Mouse (Mus musculus) testis, postnatal 14 days (tissue): ENCODE results near the gene En2.

Experiments
- DNase-seq: peaks from one replicate; pipeline ENCODE4 v3.0.0; 2021; ENCODE audit warnings: low spot score

The En2 gene

GRCm38 (mm10) chr5:28178322-28178721 lies 12.8 kb downstream of the En2 start:
- no peak for DNase-seq

DNA sequence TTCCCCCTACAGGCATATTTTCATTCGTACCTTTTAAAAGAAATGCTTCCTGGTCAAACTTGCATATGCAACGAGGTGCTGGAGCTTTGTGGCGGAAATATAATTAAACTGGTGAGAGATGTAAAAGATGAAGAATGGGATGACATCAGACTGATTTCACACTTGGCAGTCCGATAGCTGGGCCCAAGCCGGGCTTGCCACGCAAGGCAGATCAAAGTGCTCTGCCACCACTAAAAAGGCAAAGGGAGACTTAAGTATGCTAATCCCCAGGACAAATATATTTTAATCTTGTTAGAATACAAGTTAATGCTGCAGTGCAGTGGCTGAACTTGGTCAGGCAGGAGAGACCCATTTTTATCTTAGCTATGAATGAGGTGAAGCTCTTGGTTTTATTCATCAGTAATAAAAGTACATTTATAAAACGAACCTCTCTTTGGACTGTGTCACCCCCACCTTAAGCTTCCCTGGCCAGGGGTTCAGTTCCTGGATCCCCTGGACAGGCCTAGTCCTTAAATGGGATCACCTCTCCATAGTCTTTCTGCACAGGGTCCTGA lies 13.8 kb downstream of the En2 start:
- DNase-seq: no peak

- DNase-seq: no peak
Observed at GRCm38 (mm10) chr5:28191201-28192098, 26.0 kb downstream of the En2 start.

DNA sequence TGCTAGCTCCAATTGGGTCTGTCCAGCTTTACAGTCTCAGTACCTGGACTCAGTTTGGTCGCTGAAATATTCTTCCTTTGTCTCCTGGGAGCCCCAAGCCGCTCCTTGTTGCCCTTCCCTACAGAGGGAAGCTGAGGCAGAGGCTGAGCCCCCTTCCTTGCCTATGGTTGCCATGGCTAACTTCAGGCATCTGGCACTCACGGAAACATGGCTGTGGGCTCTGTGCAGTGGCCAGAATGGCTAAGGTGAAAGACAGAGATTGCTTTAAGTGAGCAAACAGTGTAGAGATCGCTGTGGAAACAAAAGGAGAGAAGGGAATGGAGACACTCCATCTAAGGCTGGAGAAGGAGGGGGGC lies 26.6 kb downstream of the En2 start:
- DNase-seq: no peak

DNA sequence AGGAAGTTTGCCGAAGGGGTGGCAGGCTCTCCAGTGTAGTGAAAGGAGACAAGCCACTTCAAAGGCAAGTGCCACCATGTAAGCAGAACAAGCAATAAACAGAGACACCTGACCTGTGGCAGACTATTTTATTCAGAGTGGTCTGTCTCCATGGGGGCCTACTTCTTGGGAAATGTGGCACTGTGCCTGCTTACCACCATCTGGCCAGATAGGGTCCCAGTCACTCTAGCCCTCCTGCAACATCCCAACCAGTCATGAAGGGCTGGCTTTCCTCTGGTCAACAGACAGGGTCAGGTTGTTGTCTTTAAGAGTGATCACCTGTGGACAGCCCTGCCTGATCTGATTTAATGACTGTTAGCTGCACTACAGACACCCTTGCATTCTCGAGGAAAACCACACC lies 30.0 kb downstream of the En2 start:
- DNase-seq: no peak

- no peak for DNase-seq
Observed at GRCm38 (mm10) chr5:28199089-28199873, 33.8 kb downstream of the En2 start.

- DNase-seq: no peak
Observed at GRCm38 (mm10) chr5:28203086-28203485, 37.6 kb downstream of the En2 start.

DNA sequence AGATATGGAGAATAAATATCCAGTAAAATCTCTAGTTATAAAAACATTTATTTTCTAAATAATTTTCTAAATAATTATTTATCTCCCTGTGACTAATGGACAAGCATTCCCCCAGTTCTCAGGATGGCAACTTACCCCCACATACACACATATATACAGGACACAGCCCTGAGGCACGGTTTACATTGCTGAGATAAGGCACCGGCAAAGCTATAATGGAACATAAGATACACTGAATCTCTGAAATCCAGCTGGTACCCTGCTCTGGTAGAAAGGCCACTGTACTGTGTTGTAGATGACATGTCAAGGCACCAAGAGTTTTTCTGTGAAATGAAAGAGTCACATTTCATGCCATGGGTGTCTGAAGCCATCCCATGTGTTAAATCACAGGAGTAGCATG lies 39.2 kb downstream of the En2 start:
- DNase-seq: no peak

DNA sequence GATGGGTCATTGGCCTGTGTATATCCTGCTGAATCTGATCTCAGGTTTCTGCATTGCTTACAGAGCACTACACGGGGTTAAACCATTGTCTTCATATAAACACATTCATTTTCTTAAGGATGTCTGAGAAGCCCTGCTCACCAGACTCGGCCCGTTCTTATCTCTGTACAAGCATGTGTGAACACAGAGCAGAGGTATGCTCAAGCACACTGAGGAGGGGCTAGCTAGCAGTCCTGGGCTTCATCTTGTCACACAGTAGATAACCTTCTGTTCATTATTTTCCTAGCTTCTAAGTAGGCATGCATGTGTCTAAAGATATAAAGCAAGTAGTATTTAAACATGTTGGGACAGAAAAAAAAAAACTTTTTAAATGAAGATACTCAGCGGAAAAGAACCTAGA lies 41.0 kb downstream of the En2 start:
- no peak for DNase-seq

DNA sequence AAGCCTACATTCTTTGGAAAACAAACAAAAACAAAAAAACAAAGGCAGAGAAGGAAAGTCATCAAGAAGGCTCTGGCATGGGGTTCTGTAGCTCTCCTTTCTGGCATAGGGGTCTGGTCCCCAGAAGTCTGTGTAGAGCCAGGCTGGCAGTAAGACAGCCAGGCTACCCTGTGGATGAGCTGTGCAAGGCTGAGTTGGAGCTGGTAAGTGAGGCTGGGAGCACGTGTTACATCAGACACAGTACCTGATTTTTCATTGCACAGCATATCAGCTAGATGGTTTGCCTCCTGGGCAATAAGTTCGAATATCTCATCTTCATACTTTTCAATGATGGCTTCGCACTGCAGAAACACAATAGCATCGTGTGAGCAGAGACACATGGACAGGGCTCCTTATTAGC lies 41.5 kb downstream of the En2 start:
- no peak for DNase-seq

DNA sequence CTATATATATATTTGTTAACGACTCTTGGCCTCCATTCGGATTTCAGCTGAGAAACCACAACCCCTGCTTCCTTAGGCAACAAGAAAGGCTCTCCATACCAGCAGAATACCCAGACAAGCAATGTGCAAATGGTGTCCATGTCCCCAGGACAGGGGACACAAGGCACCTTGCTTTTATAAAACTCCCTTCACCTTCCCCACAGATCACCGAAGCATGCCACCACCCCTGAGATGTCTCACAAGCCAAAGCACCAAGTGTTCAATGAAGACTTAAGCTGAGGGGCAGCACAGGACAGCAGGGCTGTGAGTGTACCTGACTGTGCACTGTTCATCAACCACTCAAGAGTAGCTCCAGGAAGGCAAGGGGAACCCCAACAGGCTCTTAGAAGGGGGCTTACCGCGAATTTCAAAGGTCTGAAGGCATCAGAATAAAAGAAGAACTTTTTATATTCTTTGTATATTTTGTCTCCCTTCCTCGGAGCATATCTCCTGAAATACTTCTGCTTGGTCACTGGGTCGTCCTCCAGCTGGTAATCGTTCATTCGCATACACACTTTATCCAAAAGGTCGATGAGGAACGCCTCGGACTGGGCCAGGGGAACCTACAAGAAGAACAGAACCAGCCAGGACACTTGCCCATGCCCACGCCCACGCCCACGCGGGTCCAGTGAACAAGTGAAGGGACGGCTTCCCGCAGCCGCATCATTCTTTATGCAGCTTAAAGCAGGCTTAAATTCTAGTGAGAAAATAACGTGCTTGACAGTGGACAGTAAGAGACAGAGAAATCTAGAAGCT lies 43.4 kb downstream of the En2 start:
- DNase-seq: no peak

DNA sequence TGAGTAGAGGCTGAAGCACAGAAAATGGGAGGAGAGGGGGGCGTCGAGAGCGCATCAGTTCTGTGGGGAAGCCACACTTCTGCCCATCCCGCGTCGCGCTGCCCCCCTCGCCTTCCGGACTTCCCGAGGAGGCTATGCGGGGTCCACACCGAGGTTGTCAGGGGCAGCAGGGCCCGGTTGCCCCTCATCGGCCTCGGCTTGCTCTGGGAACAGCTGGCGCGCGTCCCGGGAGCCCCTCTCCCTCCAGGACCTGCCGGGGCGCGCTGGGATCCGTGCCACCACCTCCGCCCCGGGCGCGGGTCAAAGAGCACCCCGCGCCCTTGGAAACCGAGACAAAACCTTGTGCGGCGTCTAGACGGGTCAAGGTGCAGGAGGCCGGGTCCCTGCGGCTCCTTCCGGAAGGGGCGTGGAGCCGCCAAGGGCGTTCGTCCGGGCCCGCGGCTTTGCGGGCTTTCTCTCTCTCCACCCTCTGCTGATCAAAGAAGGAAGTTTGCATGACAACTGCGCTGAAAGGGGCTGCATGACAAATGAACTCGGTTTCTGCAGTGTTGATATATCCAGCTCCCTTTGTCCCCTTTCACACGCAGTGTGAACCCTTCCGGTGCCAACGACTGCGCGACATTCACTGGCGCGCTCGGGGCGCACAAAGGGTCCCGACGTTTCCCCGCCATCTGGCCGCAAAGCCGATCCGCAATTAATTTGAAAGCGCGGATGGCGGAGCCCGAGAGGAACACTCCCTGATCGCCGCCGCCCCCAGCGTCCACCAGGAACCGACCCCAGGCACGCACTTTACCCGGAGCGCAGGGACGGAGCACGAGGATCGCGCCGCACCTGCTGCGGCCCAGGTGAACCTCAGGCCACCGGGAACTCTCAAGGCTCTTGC lies 44.3 kb downstream of the En2 start:
- peak; percentile 9 for DNase-seq

DNA sequence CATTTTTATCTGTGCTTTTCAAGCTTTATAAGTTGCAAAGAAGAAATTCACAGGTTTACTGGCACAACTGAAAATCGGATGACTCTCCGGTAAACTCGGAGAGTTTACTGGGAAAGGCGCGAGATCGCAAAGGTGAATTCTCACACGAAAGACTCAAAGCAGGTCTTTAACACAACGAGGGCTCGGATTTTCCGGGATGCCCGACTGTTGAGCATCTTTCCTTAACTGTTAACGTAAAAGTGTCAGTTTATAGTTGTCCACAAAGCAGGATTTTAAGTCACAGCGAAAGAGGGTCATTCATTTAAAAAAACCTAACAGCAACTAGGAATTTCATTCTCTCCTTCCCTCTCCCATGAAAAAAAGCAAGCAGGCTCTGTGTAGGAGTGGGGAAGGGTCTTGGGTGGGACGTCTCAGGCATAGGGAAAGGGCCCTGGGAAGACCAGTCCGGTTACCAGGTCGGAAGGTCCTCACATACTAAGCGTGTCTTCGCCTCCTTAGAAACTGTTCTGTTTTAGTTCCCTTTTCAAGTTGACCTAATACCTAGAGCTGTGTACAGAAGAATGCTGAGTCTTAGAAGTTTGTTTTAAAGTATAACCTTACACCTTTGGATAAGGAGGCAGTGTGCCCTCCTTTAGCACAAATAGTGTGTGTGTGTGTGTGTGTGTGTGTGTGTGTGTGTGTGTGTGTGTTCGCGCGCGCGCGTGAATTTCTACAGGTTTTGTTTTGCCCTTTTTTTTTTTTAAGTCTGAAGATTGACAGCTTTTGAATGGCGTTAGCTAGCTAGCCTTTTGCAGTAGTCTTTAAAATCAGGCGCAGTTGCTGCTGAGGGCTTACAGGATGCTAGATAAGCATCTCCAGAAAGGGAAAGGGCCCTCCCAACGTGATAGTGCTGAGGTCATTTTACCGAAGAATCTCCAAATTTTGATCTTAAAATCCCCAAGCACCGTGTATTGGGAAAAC lies 45.4 kb downstream of the En2 start:
- no peak for DNase-seq

DNA sequence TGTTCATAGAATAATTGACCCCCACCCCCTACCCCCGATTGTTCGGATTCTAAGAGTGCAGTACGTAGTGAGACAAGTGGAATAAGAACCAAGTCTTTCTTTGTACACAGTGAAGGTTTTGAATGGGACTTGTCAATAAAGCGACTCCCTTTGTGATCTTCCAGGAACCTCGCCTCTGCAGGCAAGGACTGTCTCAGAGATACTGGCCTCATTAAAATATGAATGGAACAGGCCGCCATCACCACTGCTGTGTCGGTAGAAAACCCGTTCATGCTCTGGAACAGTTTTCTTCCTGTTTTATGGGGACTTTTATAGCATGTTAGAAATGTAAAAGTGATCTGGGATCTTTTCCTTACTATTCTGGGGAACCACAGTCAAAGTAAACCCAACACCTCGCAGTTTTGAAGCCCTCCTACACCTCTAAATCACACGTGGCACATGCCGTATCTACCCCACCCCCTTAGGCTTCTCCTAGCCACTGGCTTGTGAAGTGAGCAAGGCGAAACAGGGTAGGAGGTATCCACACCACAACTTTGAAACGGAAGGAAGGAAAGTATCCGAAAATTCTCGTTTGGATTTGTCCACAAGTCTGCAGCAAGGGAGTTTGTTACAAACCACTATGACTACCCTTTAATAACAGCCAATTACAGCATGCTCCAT lies 46.3 kb downstream of the En2 start:
- DNase-seq: no peak

- no peak for DNase-seq
Observed at GRCm38 (mm10) chr5:28213441-28213840, 47.9 kb downstream of the En2 start.

- no peak for DNase-seq
Observed at GRCm38 (mm10) chr5:28219596-28219995, 54.1 kb downstream of the En2 start.
